Mouse (Mus musculus) forebrain, embryonic 12.5 days (tissue): Measurements from ENCODE around the gene Mptx2. TPM values are rescaled to one million over a fixed set of nuclear protein-coding genes. Genes with fewer than 3 reads are reported as not detected.
"Not testable (repeated sequence)": the region's sequence is repeated elsewhere in the genome, so short reads cannot be mapped to it uniquely, and the experiment has no call there.

Source experiments
- ATAC-seq: fragments of 200-750 bp; cut with Nextera tagmentation; 2 replicates; pipeline ENCODE4 v1.8.0; 2017; ENCODE audit warnings: moderate TSS enrichment; ENCODE audit not compliant: low FRiP score
- H3K27ac ChIP-seq: fragments of 300-500 bp; sonication (generic); 2 replicates; pipeline ENCODE4 v1.5.1; 2016; ENCODE audit warnings: mild to moderate bottlenecking
- H3K27me3 ChIP-seq: fragments of 300-500 bp; sonication (generic); 2 replicates; pipeline ENCODE4 v1.6.1; 2016; ENCODE audit warnings: mild to moderate bottlenecking
- H3K36me3 ChIP-seq: fragments of 300-500 bp; sonication (generic); replicated peaks from 2 replicates; pipeline ENCODE4 v1.6.1; 2016; ENCODE audit warnings: mild to moderate bottlenecking
- H3K4me1 ChIP-seq: fragments of 300-500 bp; sonication (generic); 2 replicates; pipeline ENCODE4 v1.6.1; 2016
- H3K4me2 ChIP-seq: fragments of 300-500 bp; sonication (generic); 2 replicates; pipeline ENCODE4 v1.6.1; 2016; ENCODE audit warnings: mild to moderate bottlenecking, moderate library complexity
- H3K4me3 ChIP-seq: fragments of 300-500 bp; sonication (generic); replicated peaks from 2 replicates; pipeline ENCODE4 v1.5.1; 2016; ENCODE audit warnings: mild to moderate bottlenecking
- H3K9ac ChIP-seq: fragments of 300-500 bp; sonication (generic); 2 replicates; pipeline ENCODE4 v1.6.1; 2016; ENCODE audit warnings: mild to moderate bottlenecking
- H3K9me3 ChIP-seq: fragments of 300-500 bp; sonication (generic); 2 replicates; pipeline ENCODE4 v1.6.1; 2016
- WGBS: fragments of 180-500 bp; shearing (Covaris S2); methylation state at CpG from one replicate; pipeline ENCODE4 v1.1.7; 2016; 5-methylcytosine and 5-hydroxymethylcytosine counted together
- polyA plus RNA-seq: library from polyadenylated mRNA; unstranded; fragments of >200 nt; fragmentation: Nextera tagmentation; extraction: Ambion mirVana; gene quantifications from 2 replicates; pipeline ENCODE4 v1.2.1, GENCODE M21; 2016

The Mptx2 gene
- polyA plus RNA-seq, result not detected in 2 replicates

DNA sequence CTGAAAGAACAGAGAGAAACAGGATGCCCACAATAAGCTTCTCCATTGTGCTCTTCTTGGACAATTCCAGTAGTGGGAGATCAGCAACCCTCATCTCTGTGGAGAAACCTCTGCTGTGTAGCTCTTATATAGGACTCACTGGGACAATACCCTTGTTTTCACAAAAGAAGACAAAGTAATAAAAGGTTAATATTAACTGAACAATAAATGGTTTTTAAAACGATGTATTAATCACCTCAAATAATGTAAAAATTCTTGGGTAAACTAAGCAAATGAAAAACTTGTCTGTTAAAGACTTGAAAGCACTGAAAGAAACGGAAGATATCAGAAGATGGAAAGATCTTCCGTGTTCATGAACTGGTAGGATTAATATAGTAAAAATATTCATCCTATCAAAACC lies at the start of gene Mptx2:
Gene Mptx2, minus strand, starts transcription at position 101 of the 400 bp plus-strand sequence.
- Histone ChIP-seq H3K4me1 (no peaks in the 10 kb centered on the region), H3K9ac (no peak within 1 kb of the TSS), H3K9me3 (no peaks in the 10 kb centered on the region), H3K27me3 (no peaks in the 10 kb centered on the region), H3K36me3 (no peaks in the 10 kb centered on the region), H3K27ac (no peak within 1 kb of the TSS), H3K4me2 (no peak within 1 kb of the TSS), H3K4me3 (no peak within 1 kb of the TSS)
- no peak for ATAC-seq
- WGBS, result 79% methylated on average over 3 of the region's 3 CpGs

GRCm38 (mm10) chr1:173326552-173326951 lies 49.0 kb upstream of the Mptx2 start:
- no peak overlapping the region for H3K4me3 ChIP-seq
- H3K27ac ChIP-seq, result no peak overlapping the region
- peaks cover 17% of the 10 kb centered on the region; the same call in 1 of the 2 replicates for H3K4me1 ChIP-seq
- H3K9me3 ChIP-seq, result no peaks in the 10 kb centered on the region
- no peak overlapping the region for H3K9ac ChIP-seq
- no peaks in the 10 kb centered on the region for H3K36me3 ChIP-seq
- H3K27me3 ChIP-seq, result no peaks in the 10 kb centered on the region
- 76% methylated on average over 1 of the region's 1 CpGs for WGBS
- no peak for ATAC-seq
- H3K4me2 ChIP-seq, result no peak overlapping the region

DNA sequence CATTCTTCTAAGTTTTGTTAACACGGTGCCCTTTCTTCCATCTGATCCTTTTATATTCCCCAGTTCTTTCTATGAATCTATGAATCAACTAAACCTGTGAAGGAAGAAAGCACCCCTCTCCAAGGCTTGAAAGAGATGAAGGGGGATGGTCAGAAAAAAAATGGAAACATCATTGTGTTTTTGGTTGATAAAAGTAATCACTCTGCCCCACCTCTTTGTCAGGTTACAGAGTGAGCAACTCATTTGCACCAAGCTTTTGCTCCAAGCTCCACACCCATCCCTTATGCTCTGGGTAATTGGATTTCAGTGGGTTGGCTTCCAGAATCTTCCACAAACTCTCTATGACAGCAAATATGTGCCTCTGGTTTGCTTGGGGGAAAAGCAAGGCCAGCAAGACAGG lies 47.8 kb upstream of the Mptx2 start:
- no peaks in the 10 kb centered on the region for H3K36me3 ChIP-seq
- H3K9me3 ChIP-seq, result no peaks in the 10 kb centered on the region
- 93% methylated on average over 1 of the region's 1 CpGs for WGBS
- peaks cover 18% of the 10 kb centered on the region; the same call in 1 of the 2 replicates for H3K4me1 ChIP-seq
- no peak for ATAC-seq
- H3K9ac ChIP-seq, result no peak overlapping the region
- no peaks in the 10 kb centered on the region for H3K27me3 ChIP-seq
- no peak overlapping the region for H3K4me3 ChIP-seq
- H3K27ac ChIP-seq, result no peak overlapping the region
- no peak overlapping the region for H3K4me2 ChIP-seq

DNA sequence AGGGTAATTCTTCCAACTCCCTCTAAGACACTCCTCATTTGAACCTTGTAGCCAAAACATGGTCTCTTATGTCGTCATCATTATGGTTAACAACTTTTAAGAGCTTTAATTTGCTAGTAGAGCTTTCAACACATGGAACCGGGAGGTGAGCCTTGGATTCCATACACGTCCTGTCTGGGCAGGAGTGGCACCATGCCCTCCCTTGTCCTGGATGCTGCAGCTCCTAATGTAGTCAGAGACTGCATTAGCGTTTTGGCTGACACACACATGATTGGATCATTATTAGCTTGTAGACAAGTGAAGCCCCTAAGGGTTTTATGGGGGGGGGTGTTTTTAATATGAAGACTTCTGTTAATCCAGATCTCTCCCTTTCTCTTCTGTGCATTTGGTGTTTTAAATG lies 47.4 kb upstream of the Mptx2 start:
- H3K36me3 ChIP-seq, result no peaks in the 10 kb centered on the region
- no peak overlapping the region for H3K9ac ChIP-seq
- H3K27ac ChIP-seq, result no peak overlapping the region
- no peaks in the 10 kb centered on the region for H3K9me3 ChIP-seq
- ATAC-seq, result no peak
- peaks cover 18% of the 10 kb centered on the region; the same call in 1 of the 2 replicates for H3K4me1 ChIP-seq
- H3K27me3 ChIP-seq, result no peaks in the 10 kb centered on the region
- H3K4me2 ChIP-seq, result no peak overlapping the region
- WGBS, result 73% methylated on average over 4 of the region's 4 CpGs
- no peak overlapping the region for H3K4me3 ChIP-seq

DNA sequence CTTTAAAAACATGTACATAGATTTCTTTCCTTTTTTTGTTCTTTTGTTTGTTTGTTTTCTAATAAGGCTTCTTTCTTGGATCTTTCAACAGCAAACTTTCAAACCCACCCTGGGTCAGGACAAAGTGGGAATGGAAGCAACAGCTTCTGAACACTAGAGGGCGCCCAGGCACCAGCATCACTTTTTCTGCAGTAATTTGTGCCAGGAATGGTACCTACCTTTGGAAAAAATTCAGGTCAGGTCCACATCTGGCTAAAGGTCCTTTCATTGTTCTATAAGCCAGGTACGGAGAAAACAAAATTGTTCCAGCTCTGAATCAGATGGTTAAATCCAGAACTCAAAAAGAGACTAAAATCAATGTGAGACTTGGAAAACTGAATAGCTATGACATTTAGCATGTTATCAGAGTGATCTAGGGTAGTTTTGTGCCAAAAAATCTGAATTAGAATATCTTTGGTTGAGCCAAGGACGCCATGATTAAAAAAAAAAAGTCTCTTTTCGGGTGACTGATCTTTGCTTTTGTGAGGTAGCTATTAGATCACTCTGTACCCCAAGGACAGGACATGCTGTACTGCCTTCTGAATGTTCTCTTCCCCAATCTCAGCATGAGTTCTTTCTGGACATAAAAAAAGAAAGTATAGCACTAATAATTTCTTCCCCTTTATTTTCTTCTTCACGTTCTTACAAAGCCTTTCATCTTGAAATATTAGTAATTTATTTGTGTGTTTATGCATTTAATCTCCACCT lies 46.4 kb upstream of the Mptx2 start:
- no peak overlapping the region for H3K27ac ChIP-seq
- ATAC-seq, result no peak
- peaks cover 9% of the 10 kb centered on the region; the same call in 1 of the 2 replicates for H3K4me1 ChIP-seq
- 38% methylated on average over 5 of the region's 5 CpGs for WGBS
- no peak overlapping the region for H3K4me2 ChIP-seq
- H3K4me3 ChIP-seq, result no peak overlapping the region
- no peaks in the 10 kb centered on the region for H3K9me3 ChIP-seq
- H3K27me3 ChIP-seq, result no peaks in the 10 kb centered on the region
- no peak overlapping the region for H3K9ac ChIP-seq
- no peaks in the 10 kb centered on the region for H3K36me3 ChIP-seq

- Histone ChIP-seq H3K9me3 (no peaks in the 10 kb centered on the region), H3K4me2 (no peak overlapping the region), H3K9ac (no peak overlapping the region), H3K27me3 (no peaks in the 10 kb centered on the region), H3K4me3 (no peak overlapping the region), H3K27ac (no peak overlapping the region), H3K36me3 (no peaks in the 10 kb centered on the region), H3K4me1 (peaks cover 6% of the 10 kb centered on the region; the same call in 1 of the 2 replicates)
- 73% methylated on average over 6 of the region's 6 CpGs for WGBS
- no peak for ATAC-seq
These were observed 44.7 kb upstream of the Mptx2 start for GRCm38 (mm10) chr1:173322249-173322627.

- Histone ChIP-seq H3K4me3 (no peak overlapping the region), H3K27me3 (no peaks in the 10 kb centered on the region), H3K4me2 (no peak overlapping the region), H3K9me3 (no peaks in the 10 kb centered on the region), H3K4me1 (peaks cover 6% of the 10 kb centered on the region; the same call in 1 of the 2 replicates), H3K36me3 (no peaks in the 10 kb centered on the region), H3K9ac (no peak overlapping the region), H3K27ac (no peak overlapping the region)
- no peak for ATAC-seq
- 56% methylated on average over 8 of the region's 8 CpGs for WGBS
These were observed 44.1 kb upstream of the Mptx2 start for GRCm38 (mm10) chr1:173321593-173322248.

- no peaks in the 10 kb centered on the region for H3K9me3 ChIP-seq
- peaks cover 6% of the 10 kb centered on the region; the same call in 1 of the 2 replicates for H3K4me1 ChIP-seq
- H3K27me3 ChIP-seq, result no peaks in the 10 kb centered on the region
- H3K4me3 ChIP-seq, result no peak overlapping the region
- H3K36me3 ChIP-seq, result no peaks in the 10 kb centered on the region
- H3K9ac ChIP-seq, result no peak overlapping the region
- H3K4me2 ChIP-seq, result no peak overlapping the region
- no peak for ATAC-seq
- no peak overlapping the region for H3K27ac ChIP-seq
- 95% methylated on average over 2 of the region's 2 CpGs for WGBS
These were observed 40.4 kb upstream of the Mptx2 start for GRCm38 (mm10) chr1:173317925-173318477.

GRCm38 (mm10) chr1:173315725-173316124 lies 38.1 kb upstream of the Mptx2 start:
- no peak for ATAC-seq
- H3K4me3 ChIP-seq, result no peak overlapping the region

DNA sequence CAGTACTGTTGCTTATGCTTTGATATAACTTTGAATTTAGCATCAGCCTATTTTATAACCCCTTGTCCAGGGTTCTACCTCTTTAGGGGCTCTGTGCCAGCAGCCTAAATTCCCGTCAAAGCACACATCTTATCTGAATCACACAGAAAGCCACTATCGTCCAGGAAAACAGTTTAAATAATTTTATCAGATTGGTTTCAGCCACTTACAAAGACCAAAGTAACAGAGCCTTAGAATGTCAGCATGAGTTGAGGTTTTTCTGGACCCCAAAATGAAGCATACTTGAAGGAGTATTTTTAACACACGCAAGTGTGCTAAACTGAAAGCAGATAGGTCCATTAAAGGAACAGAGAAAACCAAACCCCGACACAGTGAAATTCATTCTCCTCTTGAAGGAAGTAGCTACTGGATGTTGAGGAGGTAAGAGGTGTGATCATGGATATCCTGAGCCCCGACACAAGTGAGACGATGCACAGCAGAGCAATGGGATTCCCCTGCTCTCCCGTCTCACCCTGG lies 36.0 kb upstream of the Mptx2 start:
- H3K27me3 ChIP-seq, H3K4me3 ChIP-seq, H3K4me2 ChIP-seq, ATAC-seq, H3K4me1 ChIP-seq, H3K36me3 ChIP-seq, H3K9ac ChIP-seq, H3K9me3 ChIP-seq, H3K27ac ChIP-seq: not testable (repeated sequence)
- 87% methylated on average over 7 of the region's 7 CpGs for WGBS

More at GRCm38 (mm10) chr1:173315725-173316124, 38.1 kb upstream of the Mptx2 start:
- no peaks in the 10 kb centered on the region for H3K36me3 ChIP-seq
- no peaks in the 10 kb centered on the region for H3K9me3 ChIP-seq
- no peak overlapping the region for H3K4me2 ChIP-seq
- no peaks in the 10 kb centered on the region for H3K27me3 ChIP-seq
- no peak overlapping the region for H3K27ac ChIP-seq
- H3K9ac ChIP-seq, result no peak overlapping the region
- WGBS, result 94% methylated on average over 3 of the region's 3 CpGs
- H3K4me1 ChIP-seq, result no peaks in the 10 kb centered on the region

GRCm38 (mm10) chr1:173302795-173303194 lies 25.2 kb upstream of the Mptx2 start:
- H3K4me3 ChIP-seq, H3K9ac ChIP-seq, H3K4me2 ChIP-seq, H3K27ac ChIP-seq, ATAC-seq, H3K27me3 ChIP-seq, H3K4me1 ChIP-seq, H3K36me3 ChIP-seq, H3K9me3 ChIP-seq: not testable (repeated sequence)
- 78% methylated on average over 3 of the region's 3 CpGs for WGBS

DNA sequence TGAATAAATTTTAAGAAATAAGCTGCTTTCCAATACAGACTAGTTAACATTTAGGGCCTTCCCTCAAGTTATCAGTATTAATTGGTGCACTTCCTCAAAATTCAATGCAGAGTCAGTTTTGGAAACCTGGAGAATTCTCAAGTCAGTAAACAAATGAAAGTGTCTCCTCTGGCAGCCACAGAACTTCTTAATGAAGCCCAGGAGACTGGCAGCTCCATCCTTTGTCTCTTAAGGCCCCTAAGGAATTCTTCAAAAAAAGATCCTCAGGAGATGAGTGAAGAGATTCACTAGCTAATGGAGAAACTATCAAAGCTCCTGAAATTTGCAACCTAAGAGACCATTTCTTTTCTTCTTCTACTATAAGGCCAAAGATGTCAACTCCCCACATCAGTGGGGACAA lies 11.9 kb downstream of the Mptx2 start, which contains the start of gene Olfr418:
Gene Olfr418, plus strand, starts transcription at position 301 of the 400 bp plus-strand sequence.
- Histone ChIP-seq H3K4me1 (no peaks in the 10 kb centered on the region), H3K27me3 (no peaks in the 10 kb centered on the region), H3K9me3 (no peaks in the 10 kb centered on the region), H3K4me2 (no peak within 1 kb of the TSS), H3K36me3 (no peaks in the 10 kb centered on the region), H3K4me3 (no peak within 1 kb of the TSS), H3K27ac (no peak within 1 kb of the TSS), H3K9ac (no peak within 1 kb of the TSS)
- ATAC-seq, result no peak
